Mouse (Mus musculus) skeletal muscle tissue, postnatal 0 days (tissue): ENCODE data around the gene Olfr251. TPM values are rescaled to one million over a fixed set of nuclear protein-coding genes. Genes with fewer than 3 reads are reported as not detected.

ENCODE experiments used
- polyA plus RNA-seq: library from polyadenylated mRNA; unstranded; fragments of >200 nt; fragmentation: Nextera tagmentation; extraction: Ambion mirVana; gene quantifications from 2 replicates; pipeline ENCODE4 v1.2.1, GENCODE M21; 2015

The Olfr251 gene
- not detected in 2 replicates for polyA plus RNA-seq

DNA sequence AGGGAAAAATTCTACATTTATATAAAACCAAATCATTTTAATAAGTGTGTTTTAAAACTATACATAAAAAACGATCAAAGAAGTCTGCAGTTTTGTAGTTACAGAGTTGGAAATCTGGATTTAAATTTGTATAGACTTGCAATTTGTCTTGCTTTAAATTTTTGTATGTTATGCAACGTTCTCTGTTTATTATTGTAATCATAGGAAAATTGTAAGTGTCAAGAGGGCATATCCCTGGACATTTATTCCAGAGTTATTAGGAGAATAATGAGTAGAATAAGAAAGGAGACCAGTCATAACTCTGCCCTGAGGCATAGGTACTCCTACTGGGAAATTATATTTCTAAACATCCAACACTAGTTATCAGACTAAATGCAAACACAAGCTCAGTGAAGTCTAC, at the start of gene Olfr251:
Olfr251 (plus strand) TSS at position 301 of the 400 bp plus-strand sequence.

DNA sequence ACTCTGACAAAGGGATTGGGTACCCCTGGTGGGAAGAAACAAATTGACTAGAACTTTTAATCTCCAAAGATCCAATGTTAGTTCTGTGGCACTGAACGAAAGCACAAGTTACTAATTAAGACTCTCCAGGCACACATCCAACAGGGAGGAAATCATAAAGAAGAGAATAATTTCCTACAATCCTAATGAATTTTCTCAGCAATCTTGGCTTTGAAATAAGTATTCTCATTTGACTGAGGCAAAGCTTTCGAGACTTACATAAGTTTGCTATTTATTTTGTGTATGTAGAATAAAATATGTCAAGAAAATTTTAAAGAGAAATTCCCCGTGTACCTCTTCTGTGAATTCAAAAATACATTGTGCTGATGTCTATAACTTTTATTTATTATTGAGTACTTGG, 48.1 kb upstream of the Olfr251 start, which contains the start of gene Olfr25:
Olfr25 (plus strand) TSS at position 301 of the 400 bp plus-strand sequence.

DNA sequence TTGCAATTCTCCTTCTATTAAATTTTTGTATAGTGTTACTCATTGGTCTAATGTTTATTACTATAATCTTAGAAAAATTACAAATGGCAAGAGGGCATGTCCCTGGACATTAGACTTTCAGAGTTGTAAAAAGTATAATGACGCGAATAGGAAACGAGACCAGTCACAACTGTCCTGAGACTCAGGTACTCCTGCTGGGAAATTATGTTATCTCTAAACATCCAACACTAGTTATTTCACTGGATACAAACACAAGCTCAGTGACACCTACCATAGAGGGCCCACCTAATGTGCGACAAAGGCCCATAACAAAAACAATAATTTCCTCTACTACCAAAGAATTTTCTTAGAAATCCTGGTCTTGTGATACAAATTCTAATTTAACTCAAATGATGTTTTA, 28.8 kb upstream of the Olfr251 start, which contains the start of gene Olfr898:
Olfr898 (plus strand) TSS at position 301 of the 400 bp plus-strand sequence.

DNA sequence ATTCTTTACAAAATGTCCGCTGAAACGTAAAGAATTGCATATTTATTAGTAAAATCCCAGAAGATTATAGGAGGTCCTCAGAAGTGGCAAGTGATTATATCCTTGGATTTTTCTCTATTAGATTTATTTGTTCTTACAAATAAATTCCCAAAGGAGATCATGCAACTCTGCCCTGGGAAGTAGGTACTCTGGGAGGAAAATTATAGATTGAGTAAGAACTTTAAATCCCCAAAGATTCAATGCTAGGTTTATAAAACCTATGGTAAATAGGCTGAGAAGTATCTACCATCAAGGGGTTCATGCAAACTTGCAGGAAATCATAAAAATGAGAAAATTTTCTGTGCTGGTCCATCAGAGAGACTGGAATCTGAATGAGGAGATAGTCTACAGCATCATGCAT, 10.3 kb upstream of the Olfr251 start, which contains the start of gene Olfr250:
Olfr250 (plus strand) TSS at position 301 of the 400 bp plus-strand sequence.

DNA sequence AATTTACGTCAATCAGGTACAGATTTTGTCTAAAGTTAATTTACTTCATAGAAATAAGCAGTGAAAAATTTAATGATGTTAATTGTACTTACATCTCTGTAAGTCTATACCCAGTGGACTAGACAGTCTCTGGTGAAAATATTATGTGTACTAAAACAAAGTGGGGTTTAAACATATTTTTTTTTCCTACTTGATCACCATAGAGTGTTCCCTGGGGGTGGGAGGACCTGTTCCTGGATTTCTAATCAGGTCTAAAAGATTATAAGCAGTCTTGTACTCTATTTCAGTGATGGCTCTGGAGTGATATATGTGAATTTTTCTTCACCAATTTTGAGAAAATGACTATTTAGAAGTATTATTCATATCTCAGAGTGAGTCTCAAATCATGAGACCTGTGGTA, 24.5 kb downstream of the Olfr251 start, which contains the start of gene Olfr147:
Olfr147 (plus strand) TSS at position 301 of the 400 bp plus-strand sequence.

DNA sequence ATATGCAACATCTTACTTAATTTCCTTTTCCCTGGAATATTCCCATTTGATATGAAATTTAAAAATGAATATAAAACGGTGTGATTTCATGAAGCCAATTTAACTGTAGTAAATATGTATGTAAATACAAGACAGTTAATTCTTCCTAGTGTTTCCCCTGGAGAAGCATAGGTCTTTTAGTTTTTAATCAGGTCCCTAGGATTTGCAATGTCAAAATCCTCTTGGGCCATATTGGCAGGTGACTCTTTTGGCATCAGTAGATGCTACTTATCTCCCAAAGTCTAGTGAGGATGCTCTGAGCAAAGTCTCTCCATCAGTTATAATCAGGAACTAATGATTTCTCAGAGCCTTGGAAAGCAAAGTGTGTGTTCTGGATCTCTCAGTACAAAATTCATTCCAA, 52.3 kb downstream of the Olfr251 start, which contains the start of gene Olfr901:
Olfr901 (plus strand) TSS at position 301 of the 400 bp plus-strand sequence.

Other genes starting within 250 kb of the Olfr251 start
- not detected in 2 replicates for gene Olfr890, start 234.6 kb upstream of the Olfr251 start, polyA plus RNA-seq
- not detected in 2 replicates for gene Olfr891, start 196.3 kb upstream of the Olfr251 start, polyA plus RNA-seq
- not detected in 2 replicates for gene Olfr893, start 168.7 kb upstream of the Olfr251 start, polyA plus RNA-seq
- gene Olfr894, start 159.0 kb upstream of the Olfr251 start, polyA plus RNA-seq = not detected in 2 replicates
- not detected in 2 replicates for gene Olfr143, start 124.3 kb upstream of the Olfr251 start, polyA plus RNA-seq
- not detected in 2 replicates for gene Olfr895, start 109.2 kb upstream of the Olfr251 start, polyA plus RNA-seq
- not detected in 2 replicates for gene Olfr896-ps1, start 86.0 kb upstream of the Olfr251 start, polyA plus RNA-seq
- gene Olfr25, start 48.0 kb upstream of the Olfr251 start, polyA plus RNA-seq = not detected in 2 replicates
- gene Olfr898, start 28.7 kb upstream of the Olfr251 start, polyA plus RNA-seq = not detected in 2 replicates
- gene Olfr250, start 10.2 kb upstream of the Olfr251 start, polyA plus RNA-seq = not detected in 2 replicates
- gene Olfr147, start 24.6 kb downstream of the Olfr251 start, polyA plus RNA-seq = not detected in 2 replicates
- not detected in 2 replicates for gene Olfr901, start 52.4 kb downstream of the Olfr251 start, polyA plus RNA-seq
- gene Olfr902, start 70.6 kb downstream of the Olfr251 start, polyA plus RNA-seq = not detected in 2 replicates
- gene Olfr904, start 86.1 kb downstream of the Olfr251 start, polyA plus RNA-seq = not detected in 2 replicates
- gene Olfr905, start 94.0 kb downstream of the Olfr251 start, polyA plus RNA-seq = not detected in 2 replicates
- not detected in 2 replicates for gene Olfr906, start 110.0 kb downstream of the Olfr251 start, polyA plus RNA-seq
- not detected in 2 replicates for gene Olfr907, start 118.7 kb downstream of the Olfr251 start, polyA plus RNA-seq
- not detected in 2 replicates for gene Olfr911-ps1, start 144.5 kb downstream of the Olfr251 start, polyA plus RNA-seq
- gene Olfr910, start 160.8 kb downstream of the Olfr251 start, polyA plus RNA-seq = not detected in 2 replicates
- gene Olfr912, start 203.1 kb downstream of the Olfr251 start, polyA plus RNA-seq = not detected in 2 replicates
- gene Olfr913, start 215.7 kb downstream of the Olfr251 start, polyA plus RNA-seq = not detected in 2 replicates
- not detected in 2 replicates for gene Olfr914, start 228.0 kb downstream of the Olfr251 start, polyA plus RNA-seq